Comparison of ENCODE assay signal across 25 mouse cellular contexts in genomic region chr2:79450684-79451394, GRCm38 (mm10). TPM values are rescaled to one million over a fixed set of nuclear protein-coding genes. Genes with fewer than 3 reads are reported as not detected.
DNase-seq lines count a peak whose midpoint lies in the region; ATAC-seq and TF ChIP-seq lines count a peak whose summit lies in the region.
"Had no signal": no experiment of that assay in that cellular context is flagged by ENCODE, and none has a peak within 500 bp of the region (broad histone marks: within the 10 kb centered on the region; RNA-seq: fewer than 3 reads in every experiment).

No protein-coding gene starts in this region.

- peak overlapping the region; percentile 45; the same call in 1 of the 2 replicates for H3K27ac ChIP-seq in forebrain, embryonic 15.5 days (replicated peaks)
- H3K27ac ChIP-seq in forebrain, embryonic 12.5 days, result no peak overlapping the region
- H3K27ac ChIP-seq in layer of hippocampus, adult 2 months, result peak overlapping the region; percentile 5; the same call in 1 of the 2 replicates
- H3K27ac ChIP-seq: heart, embryonic 15.5 days; kidney, postnatal 0 days; limb, embryonic 10.5 days; liver, embryonic 15.5 days; lung, embryonic 15.5 days; neural tube, embryonic 12.5 days had no signal

- no peak for TF ChIP-seq CTCF in layer of hippocampus, adult 2 months (conservative IDR thresholded peaks at IDR 0.05)
- no peak for TF ChIP-seq CTCF in brain, embryonic 14.5 days (IDR thresholded peaks at IDR 0.05; ENCODE audit: borderline replicate concordance, extremely low read depth, insufficient read depth, insufficient read length)

- no peak for TF ChIP-seq POLR2A in brain, embryonic 14.5 days (IDR thresholded peaks at IDR 0.05; ENCODE audit: borderline replicate concordance, extremely low read depth, insufficient read depth, insufficient read length, poor library complexity, severe bottlenecking)

- DNase-seq in cerebellum, adult 9-10 months, result peak; percentile 49
- DNase-seq in layer of hippocampus, adult 2 months (ENCODE audit: low spot score in 2 of 2), result no peak
- no peak for DNase-seq in layer of hippocampus, postnatal 36 days
- DNase-seq in brain, embryonic 14.5 days (ENCODE audit: low read depth), result peak; percentile 80
- DNase-seq in neural tube, embryonic 10.5 days (ENCODE audit: extremely low spot score, low spot score), result no peak
- DNase-seq: adrenal gland, postnatal 10 days; heart, postnatal 36 days; kidney, adult 2 months; liver; lung, postnatal 4 days had no signal

- 37% methylated on average over 4 of the region's 4 CpGs for WGBS in forebrain, embryonic 15.5 days
- 59% methylated on average over 4 of the region's 4 CpGs for WGBS in forebrain, embryonic 12.5 days

- H3K9me3 ChIP-seq in forebrain, embryonic 15.5 days, result no peaks in the 10 kb centered on the region
- H3K9me3 ChIP-seq in forebrain, embryonic 12.5 days, result no peaks in the 10 kb centered on the region
- H3K9me3 ChIP-seq: heart, embryonic 15.5 days; limb, embryonic 10.5 days; liver, embryonic 15.5 days; lung, embryonic 15.5 days; neural tube, embryonic 12.5 days had no signal

- no peak overlapping the region for H3K4me3 ChIP-seq in forebrain, embryonic 15.5 days
- no peak overlapping the region for H3K4me3 ChIP-seq in forebrain, embryonic 12.5 days (replicated peaks)
- H3K4me3 ChIP-seq in layer of hippocampus, adult 2 months, result no peak overlapping the region
- H3K4me3 ChIP-seq: heart, embryonic 15.5 days; limb, embryonic 10.5 days; liver, embryonic 15.5 days; lung, embryonic 15.5 days; neural tube, embryonic 12.5 days had no signal

- no peak overlapping the region for H3K9ac ChIP-seq in forebrain, embryonic 15.5 days (replicated peaks)
- H3K9ac ChIP-seq in forebrain, embryonic 12.5 days, result no peak overlapping the region
- H3K9ac ChIP-seq: heart, embryonic 15.5 days; liver, embryonic 15.5 days; lung, embryonic 15.5 days; neural tube, embryonic 12.5 days had no signal

- no peak overlapping the region for H3K4me2 ChIP-seq in forebrain, embryonic 15.5 days (replicated peaks)
- H3K4me2 ChIP-seq in forebrain, embryonic 12.5 days, result no peak overlapping the region
- H3K4me2 ChIP-seq: heart, embryonic 15.5 days; liver, embryonic 15.5 days; lung, embryonic 15.5 days; neural tube, embryonic 12.5 days had no signal

- peaks cover 25% of the 10 kb centered on the region for H3K4me1 ChIP-seq in forebrain, embryonic 15.5 days
- peaks cover 20% of the 10 kb centered on the region for H3K4me1 ChIP-seq in forebrain, embryonic 12.5 days
- H3K4me1 ChIP-seq: liver, embryonic 15.5 days had no signal

- no peaks in the 10 kb centered on the region for H3K36me3 ChIP-seq in forebrain, embryonic 15.5 days
- no peaks in the 10 kb centered on the region for H3K36me3 ChIP-seq in forebrain, embryonic 12.5 days (replicated peaks)
- H3K36me3 ChIP-seq: heart, embryonic 15.5 days; limb, embryonic 10.5 days; liver, embryonic 15.5 days; lung, embryonic 15.5 days; neural tube, embryonic 12.5 days had no signal

- H3K27me3 ChIP-seq in forebrain, embryonic 15.5 days, result peaks cover 9% of the 10 kb centered on the region; the same call in 1 of the 2 replicates
- peaks cover 39% of the 10 kb centered on the region for H3K27me3 ChIP-seq in forebrain, embryonic 12.5 days

- ATAC-seq in cerebellum, adult (ENCODE audit: insufficient number of reproducible peaks, low FRiP score, low TSS enrichment), result no peak
- ATAC-seq in forebrain, embryonic 15.5 days (replicated peaks), result peak; percentile 47
- no peak for ATAC-seq in forebrain, embryonic 12.5 days (ENCODE audit: low FRiP score)

RNA-seq across cellular contexts. Expression of gene Neurod1, which starts 5.7 kb away (rescaled TPM):
- 72.5 and 78.1 TPM in 2 replicates for polyA plus RNA-seq in forebrain, embryonic 15.5 days (2015; fragmentation: Nextera tagmentation; extraction: Ambion mirVana)
- polyA plus RNA-seq in forebrain, embryonic 12.5 days (2016; fragmentation: Nextera tagmentation; extraction: Ambion mirVana), result 44.3 and 46.8 TPM in 2 replicates
- 10 to 100 TPM; 32.7 to 33.1 TPM for total RNA-seq in layer of hippocampus, adult 2 months (2021)
- 10 to 100 TPM; 33.0 to 33.9 TPM for total RNA-seq in layer of hippocampus, postnatal 36 days (2021)
- polyA plus RNA-seq in brain, embryonic 14.5 days (2012; rRNA removed), result 33.3 and 42.1 TPM in 2 replicates
- total RNA-seq: gastrocnemius, adult 8-10 months; heart, postnatal 36 days; megakaryocyte-erythroid progenitor cell, adult 5-6 weeks had no signal
- polyA plus RNA-seq: gonadal fat pad, adult 2 months; heart, embryonic 15.5 days; kidney, adult 2 months; kidney, postnatal 0 days; limb, embryonic 10.5 days; liver, embryonic 15.5 days; lung, embryonic 15.5 days; spleen, adult 2 months; testis, adult 2 months; urinary bladder, adult 2 months had no signal

RNA-seq across cellular contexts. Expression of gene Cerkl, which starts 5.7 kb away (rescaled TPM):
- 1.4 and 1.7 TPM in 2 replicates for polyA plus RNA-seq in forebrain, embryonic 15.5 days (2015; fragmentation: Nextera tagmentation; extraction: Ambion mirVana)
- 1.5 and 2.4 TPM in 2 replicates for polyA plus RNA-seq in forebrain, embryonic 12.5 days (2016; fragmentation: Nextera tagmentation; extraction: Ambion mirVana)
- total RNA-seq in layer of hippocampus, adult 2 months (2021), result 10 to 100 TPM in 1 of 2 experiments, 1 to 10 TPM in 1; 7.0 to 10.4 TPM
- 1 to 10 TPM; 6.1 to 7.3 TPM for total RNA-seq in layer of hippocampus, postnatal 36 days (2021)
- polyA plus RNA-seq in brain, embryonic 14.5 days (2012; rRNA removed), result 0.46 and 0.96 TPM in 2 replicates

Comparison
In these comparisons a context has a peak if more than half of its experiments do, and no peak if none do; other contexts are left out.
1. DNase-seq: peak in cerebellum, adult 9-10 months (single experiment) and brain, embryonic 14.5 days (single experiment); none in layer of hippocampus, adult 2 months (0 of 2), layer of hippocampus, postnatal 36 days (0 of 2) and neural tube, embryonic 10.5 days (single experiment).